Mouse (Mus musculus) hematopoietic stem cell, adult 5-6 weeks (primary cell): ENCODE data around the gene F2. TPM values are rescaled to one million over a fixed set of nuclear protein-coding genes. Genes with fewer than 3 reads are reported as not detected.

ENCODE experiments used
- ATAC-seq, 2 experiments: fragments of 125-278 bp in 1 of 2; replicated peaks in 1 of 2; 2 replicates each; pipeline ENCODE4 v1.8.0; 2016 to 2017; ENCODE audit warnings: inconsistent platforms in 2 of 2, mild to moderate bottlenecking in 2 of 2, moderate number of reproducible peaks in 2 of 2, low read depth in 1 of 2, moderate TSS enrichment in 1 of 2; ENCODE audit not compliant: low FRiP score in 2 of 2, poor library complexity in 2 of 2, severe bottlenecking in 2 of 2, insufficient read depth in 1 of 2, low TSS enrichment in 1 of 2
- total RNA-seq: library from RNA; stranded (forward); fragments of 172-1452, 232-1000 nt; gene quantifications from 2 replicates; pipeline ENCODE4 v1.2.3, GENCODE M21; 2017

F2 gene
- total RNA-seq, 1 experiment from 2014 or later, result 0.30 TPM

DNA sequence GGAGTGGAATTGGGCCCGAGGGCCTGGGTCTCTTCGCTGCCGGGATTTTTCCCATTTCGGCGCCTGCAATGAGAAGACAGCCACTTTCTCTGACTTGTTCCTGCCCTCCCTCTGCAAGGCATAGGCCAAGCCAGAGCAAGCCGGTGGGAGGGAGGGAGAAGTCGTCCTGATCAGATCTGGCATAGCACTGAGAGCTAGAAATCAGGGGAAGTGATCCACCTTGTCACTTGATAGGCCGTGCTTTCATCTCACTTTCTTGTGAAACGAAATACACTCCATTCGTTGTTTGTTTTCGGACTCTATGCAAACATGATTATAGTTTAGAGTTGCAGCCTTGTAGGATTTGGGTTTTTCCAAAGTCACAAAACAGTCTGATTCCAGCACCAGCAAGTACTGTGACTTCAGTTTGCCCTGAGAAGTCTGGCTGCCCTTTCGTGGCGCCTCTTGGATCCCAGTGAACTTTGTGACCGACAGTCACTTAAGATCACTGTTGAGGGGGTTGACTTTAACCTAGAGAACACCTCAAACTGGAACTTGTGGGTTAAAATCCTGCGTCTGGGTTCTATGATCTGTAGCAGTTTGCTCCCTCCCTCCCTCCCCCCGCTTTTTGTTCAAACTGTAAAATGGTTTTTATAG is 14.3 kb upstream of the F2 start:
- peak; percentile 27 to 40 for ATAC-seq

DNA sequence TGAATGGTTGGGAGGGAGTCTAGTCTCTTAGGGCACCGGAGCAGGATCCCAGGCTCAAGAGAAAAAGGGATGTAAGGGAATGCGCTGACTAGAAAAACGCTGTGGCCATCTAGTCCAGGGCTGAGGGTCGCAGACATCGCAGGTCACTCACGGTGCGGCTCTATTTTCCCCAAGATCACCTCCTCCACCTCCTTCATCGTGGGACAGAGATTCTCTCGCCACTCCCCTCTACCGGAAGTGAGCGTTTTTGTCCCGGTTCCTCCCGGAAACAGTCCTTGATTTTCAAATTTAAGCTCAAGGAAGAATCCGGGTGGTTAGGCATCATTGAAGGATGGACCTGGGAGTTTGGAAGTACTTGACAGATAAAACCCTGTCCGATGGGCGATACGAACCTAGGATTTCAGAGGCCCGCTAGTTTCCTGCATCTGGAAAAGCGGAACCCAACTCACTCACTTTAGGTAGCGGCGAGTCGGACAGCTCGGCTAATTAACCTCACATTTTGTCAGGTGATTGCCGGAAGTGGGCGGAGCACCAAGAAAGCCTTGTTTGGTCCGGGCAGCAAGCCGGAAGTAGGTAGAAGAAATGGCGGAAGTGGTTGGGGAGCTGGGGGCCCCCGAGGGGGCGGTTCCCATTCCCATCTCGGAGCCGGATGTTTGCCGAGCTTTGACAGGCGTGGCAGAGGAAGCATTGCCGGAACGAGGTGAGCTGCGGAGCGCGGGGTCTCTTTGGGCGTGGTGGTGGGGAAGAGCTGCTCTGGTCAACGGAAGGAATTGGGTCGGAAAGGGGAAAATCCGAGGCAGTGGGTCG is 13.5 kb upstream of the F2 start, which contains the start of the genes Zfp408 and Arhgap1:
Zfp408 (minus strand) TSS at position 239 of the 807 bp plus-strand sequence.
Arhgap1 (plus strand) TSS at position 308 of the 807 bp plus-strand sequence.
- peak; percentile 82 to 91 for ATAC-seq

DNA sequence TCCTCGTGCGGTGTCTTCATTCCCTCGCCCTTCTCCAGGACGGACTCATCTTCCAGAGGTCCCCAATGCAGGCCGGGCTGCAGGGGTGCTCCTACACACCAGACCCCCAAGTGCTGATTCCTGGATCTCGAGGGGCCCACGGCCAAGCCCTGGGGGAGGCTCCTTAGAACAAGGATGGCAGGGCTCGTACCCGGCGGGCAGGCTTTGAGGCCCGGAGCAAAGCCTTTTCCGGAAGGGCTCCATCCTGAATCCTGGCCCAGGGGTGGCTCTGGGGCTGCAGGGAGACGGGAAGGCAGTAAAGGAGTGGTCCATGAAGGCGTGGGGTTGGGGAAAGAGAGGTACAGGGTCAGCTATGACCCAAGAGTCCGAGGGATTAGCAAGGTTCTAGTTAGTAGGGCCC is 12.9 kb upstream of the F2 start:
- no peak for ATAC-seq

DNA sequence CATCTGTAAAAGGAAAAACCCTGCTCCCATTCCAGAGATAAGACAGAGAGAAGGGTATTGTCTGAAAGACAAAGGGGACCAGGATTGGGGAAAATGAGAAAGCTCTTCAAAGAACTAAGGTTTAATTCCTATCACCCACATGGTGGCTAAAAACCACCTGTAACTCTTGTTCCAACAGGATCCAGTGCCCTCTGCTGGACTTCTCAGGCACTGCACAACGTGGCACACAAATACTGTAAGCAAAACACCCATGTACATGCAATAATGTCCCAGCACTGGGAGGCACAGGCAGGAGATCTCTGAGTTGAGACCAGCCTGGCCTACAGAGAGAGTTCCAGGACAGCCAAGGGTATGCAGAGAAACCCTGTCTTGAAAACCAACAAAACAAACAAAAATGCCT is 10.5 kb upstream of the F2 start:
- no peak for ATAC-seq

DNA sequence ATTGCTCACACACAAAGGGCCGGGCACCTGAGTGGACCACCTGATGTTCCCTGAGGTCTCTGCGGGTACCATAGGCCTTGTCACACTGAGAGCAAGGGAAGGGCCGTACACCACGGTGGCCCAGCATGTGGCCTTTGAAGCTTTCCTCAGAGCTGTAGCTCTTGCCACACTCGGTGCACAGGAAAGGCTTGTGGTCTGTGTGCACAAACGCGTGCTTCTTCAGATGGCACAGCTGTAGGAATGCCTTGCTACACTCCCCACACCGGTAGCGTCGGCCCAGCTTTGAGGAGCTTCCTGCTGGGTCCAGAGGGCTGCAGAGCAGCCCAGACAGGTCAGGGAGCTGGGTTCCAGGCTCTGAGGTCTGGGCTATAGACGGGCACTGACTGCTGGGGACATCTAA is 9.6 kb upstream of the F2 start:
- ATAC-seq, result peak in 1 of 2 experiments; percentile 17; a peak in 1 of 4 replicates

DNA sequence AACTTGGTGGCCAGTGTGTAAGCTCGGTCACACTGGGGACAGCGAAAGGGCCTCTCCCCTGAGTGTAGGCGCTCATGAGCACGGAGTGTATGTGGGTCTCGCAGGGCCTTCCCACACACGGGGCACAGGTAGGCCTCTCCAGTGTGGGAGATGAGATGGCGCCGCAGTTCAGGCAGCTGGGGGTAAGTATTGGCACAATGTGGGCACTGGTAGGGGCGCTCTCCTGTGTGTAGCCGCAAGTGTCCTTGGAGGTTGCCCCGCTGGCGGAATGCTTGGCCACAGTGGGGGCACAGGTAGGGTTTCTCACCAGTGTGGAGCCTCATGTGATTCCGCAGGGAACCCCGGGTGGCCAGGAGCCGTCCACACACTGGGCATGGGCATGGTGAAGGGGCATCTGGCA is 9.1 kb upstream of the F2 start:
- no peak for ATAC-seq

DNA sequence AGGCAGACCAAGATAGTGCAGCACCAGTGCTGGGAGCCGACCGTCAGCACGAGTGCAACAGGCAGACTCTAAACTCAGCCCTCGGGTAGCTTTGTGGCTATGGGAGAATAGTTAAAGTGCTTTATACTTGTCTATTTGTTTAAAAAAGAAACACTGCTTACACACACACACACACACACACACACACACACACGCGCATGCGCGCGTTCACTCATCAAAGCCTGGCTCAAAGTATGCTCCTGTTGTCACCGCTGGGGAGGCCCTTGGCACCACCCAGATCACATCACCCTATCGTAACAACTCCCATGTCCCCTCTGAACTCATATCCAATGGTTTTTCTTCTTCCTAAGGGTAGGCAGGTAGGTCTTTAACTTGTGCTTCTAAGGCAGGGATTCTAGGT is 7.8 kb upstream of the F2 start:
- no peak for ATAC-seq

DNA sequence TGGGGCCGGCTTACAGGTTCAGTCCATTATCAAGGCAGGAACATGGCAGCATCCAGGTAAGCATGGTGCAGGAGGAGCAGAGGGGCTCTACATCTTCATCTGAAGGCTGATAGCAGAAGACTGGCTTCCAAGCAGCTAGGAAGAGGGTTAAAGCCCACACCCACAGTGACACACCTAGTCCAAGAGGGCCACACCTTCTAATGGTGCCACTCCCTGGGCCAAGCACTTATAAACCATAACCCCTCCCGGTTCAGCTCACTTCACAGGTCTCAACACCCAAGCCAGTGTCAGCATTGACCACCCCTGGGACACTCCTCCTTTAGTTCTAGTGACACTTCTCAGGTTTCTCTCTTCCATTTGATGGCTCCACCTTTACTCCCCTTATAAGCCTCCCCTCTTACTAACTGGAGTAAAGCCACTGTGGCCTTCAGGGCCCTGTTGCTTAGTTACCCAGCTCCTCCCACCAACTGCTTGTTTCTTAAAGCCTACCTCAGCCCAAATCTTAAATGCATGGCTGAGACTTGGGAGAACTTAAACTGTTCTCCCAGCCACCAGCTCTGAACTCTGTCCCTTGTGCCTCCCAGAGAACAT is 6.7 kb upstream of the F2 start:
- ATAC-seq, result no peak

DNA sequence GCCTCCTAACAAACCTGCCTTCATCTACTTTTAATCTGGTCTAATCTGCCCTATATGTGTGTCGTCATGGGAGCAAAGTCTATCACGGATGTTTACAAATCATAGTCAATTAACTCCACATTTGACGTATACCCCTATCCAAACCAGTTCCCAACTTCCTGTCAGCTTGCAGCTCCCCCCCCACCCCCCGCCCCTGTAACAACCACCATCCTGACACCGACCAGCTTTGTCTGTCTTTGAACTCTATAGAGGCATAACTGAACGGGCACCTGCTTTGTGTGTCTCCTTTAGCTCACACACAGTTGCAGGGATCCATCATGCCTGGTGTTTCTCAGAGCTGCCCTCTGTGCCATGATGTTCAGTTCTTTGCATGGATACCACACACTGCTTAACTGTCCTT is 2.7 kb upstream of the F2 start:
- ATAC-seq, result no peak

DNA sequence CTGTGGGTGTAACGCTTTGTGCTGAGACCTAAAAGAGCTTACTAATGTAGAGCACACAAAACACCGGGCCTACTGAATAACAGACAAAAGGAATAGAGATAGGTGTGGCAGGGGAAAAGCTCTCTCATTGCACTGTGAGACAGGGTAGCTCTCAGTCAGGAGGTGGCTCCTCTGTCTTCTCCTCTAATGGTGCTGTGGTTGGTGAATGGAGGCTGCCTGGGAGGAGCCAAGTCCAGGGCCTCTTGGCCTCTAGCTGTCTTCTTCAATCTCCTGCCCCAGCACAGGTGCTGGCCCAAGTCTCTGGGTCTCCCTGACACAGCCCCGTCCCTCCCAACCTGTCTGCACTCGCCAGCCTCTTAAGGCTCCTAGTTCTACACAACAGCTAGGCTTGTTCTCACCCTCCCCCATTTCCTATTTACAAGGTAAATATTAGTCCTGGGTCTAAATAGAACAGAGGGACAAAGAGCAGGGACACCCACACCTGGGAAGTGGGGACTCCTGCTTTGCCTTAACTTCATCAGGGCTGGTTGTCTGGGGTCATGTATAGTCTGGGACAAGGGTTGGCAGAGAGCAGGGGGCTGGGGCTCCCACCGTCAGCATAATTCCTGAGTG is 619 bp upstream of the F2 start:
- ATAC-seq, result 0 out of 4 replicates have a peak, but pooled peaks of 1 of the 2 experiments have one; percentile 17

DNA sequence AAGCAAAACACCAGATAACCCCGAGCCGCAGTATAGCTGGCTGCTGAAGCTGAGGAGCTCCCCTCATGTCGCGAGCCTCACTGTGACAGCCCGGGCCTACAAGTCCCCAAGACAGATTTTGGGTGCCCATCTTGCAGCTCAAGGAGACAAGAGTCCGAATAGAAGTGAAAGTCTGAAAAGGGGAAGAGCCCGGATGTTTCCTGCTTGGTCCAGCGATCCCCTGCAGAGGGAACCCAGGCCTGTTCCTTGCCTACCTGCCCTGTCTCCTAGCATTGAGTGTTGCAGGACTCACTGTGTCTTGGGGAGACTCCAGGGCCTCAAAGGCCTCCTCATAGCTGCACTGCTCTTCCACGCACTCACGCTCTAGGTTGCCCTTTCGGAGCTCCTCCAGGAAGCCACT is 728 bp downstream of the F2 start:
- no peak for ATAC-seq

DNA sequence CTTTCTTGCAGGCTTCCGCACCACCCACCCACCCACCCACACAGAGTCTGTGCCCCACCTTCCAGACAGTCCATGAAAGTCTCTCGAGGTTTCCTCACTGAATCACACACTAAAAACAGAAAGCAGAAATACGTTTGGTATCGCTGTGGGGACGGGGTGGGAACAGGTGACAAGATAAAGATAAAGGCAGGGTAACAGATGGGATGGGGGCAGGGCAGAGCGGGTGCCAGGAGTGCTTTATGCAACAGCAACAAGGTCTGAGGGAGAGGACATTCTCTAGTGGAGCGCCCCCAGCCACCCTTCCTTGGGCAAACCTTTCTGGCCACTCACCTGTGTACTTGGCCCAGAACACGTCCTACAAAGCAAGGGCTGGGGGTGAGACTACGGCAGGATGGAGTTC is 1.4 kb downstream of the F2 start:
- no peak for ATAC-seq

DNA sequence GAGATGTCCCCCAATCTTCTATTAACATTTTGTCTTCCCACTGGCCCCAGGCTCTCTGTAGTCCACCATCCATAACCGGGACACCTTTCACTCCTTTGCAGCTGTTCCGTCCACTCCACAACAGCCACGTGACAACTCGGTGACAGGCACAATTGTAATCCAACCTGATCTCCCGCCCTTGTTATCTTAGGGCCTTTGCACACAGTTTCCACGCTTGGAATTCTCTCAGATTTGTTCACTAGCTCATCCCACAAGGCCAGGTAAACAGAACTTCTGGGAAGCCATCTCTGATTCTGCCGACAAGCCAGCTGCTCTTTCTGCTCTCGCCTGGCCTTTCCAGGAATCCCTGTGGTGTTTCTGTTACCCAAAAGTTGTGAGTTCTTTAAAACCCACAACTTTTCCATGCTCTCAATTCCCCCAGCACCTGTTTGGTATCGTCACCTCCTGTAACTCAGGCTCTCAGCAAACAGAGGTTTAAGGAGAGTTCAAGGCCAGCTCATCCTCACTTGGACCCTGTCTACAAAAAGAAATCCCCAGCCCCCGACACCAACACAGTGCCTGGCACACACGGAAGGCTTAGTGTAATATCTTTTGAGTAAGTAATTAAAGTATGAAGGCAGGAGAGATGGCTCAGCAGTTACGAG is 2.8 kb downstream of the F2 start:
- no peak for ATAC-seq

DNA sequence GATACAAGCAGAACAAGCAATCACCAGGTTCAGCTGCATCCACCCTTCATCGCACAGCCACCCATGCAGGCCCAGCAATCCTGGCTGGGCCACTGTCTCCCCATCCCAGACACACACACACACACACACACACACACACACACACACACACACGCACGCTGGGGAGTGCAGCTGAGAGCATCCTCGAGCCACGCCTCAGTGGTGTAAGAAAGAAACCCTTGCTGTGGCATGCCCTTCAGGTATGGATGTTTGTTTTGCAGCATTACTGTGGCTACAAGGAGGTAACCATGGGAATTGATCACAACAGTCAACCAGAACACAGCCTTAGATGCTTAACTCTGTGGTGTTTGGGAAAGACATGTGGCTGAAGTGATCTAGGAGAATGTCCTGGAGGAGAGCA is 3.9 kb downstream of the F2 start:
- ATAC-seq, result no peak

DNA sequence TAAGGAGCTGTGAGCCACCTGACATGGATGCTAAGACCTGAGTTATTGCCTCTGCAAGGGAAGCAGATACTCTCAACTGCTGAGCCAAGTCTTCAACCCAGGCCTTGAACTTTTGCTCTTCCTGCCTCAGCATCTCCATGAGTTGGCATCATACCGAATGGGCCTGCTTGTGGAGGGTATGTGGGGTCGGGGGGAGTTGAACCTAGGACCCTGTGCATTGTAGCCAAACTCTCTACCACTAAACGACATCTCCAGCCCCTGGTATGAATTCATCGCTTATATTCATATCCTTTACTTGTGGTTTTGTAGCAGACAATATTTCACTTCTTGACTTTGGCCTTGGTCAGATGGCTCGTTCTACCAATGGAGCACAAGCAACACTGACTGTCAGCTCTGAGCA is 4.4 kb downstream of the F2 start:
- ATAC-seq, result no peak

DNA sequence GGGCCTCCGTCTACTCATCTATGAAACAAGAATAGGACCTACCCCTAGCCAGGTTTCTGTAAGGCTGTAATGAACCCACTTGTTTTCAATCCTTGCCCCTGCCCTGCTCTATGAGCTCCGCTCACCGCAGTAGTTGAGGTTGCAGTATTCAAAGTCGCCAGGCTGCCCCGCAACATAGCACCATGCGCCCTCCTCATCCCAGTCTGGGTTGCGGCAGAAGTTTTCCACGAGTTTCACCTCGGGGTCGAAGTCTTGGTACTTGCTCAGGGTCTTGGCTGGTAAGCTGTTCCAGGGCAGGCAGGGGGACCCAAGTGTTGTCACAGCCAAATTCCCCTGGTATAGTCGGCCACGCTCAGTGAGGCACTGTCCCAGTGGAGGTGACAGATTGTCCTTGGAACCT is 5.8 kb downstream of the F2 start:
- ATAC-seq, result no peak

DNA sequence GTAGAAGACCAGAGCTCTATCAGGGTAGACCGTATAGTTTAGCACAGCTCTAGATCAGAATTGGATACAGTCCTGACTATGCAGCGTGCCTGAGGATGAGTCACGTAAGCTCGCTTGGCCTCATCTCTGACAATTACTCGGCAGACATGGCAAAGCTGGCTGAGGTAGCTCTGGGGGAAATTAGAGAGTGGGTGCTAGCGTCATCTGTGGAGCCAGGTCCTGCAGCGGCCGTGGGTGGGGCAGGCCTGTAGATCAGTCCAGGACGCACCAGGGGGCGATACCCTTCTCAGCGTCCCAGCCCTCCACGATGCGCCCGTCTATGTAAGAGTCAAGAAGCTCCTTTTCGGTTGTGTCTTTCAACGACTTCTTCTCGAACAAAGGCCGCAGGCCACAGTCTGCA is 6.5 kb downstream of the F2 start:
- ATAC-seq, result no peak; a peak in 1 of 4 replicates

DNA sequence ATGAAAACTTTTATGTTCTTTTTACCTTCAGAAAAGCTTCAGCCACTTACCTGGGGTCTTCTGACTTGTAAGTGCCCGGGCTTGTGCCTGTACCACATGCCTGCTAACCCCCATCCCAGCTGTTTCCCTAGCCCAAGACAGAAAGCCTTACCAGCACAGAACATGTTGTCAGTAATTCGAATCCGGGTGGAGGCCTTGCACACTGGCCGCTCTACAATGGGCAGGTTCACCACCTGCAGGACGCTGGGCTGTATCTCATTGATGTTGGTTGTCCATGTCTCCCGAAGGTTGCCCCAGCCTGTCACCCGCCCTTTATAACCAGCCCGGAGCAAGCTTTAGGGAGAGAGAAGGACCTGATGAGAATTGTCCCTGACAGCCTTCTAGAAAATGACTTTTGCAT is 8.0 kb downstream of the F2 start:
- ATAC-seq, result no peak
